Mouse (Mus musculus): ENCODE measurements around the gene Zfp715.

DNA sequence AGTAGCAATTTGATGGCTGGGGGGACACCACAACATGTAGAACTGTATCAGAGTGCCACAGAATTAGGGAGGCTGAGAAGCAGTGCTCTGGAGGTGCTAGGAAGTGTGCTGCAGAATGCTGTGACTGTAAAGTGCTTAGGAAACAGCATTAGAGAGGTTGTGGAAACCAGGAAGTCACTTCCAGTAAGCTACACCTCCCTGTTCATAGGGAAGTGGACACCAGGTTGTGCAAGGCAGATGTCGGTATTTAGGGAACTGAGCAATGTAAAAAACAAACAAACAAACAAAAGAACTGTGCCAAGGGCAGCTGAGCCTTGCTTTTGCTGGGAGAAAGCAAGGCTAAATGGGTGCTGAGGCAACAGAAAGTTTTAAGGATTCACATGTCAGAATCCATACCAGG, 39.6 kb downstream of the Zfp715 start:
- no peak for TF ChIP-seq CTCF (IDR thresholded peaks at IDR 0.05; ENCODE audit: extremely low read depth, insufficient read depth, insufficient read length, insufficient replicate concordance)
- TF ChIP-seq POLR2A (IDR thresholded peaks at IDR 0.05; ENCODE audit: low read depth, low read length) = no peak

Data from spleen, adult 2 months (tissue).